ENCODE assay signal across 8 mouse cellular contexts in the genomic region with DNA sequence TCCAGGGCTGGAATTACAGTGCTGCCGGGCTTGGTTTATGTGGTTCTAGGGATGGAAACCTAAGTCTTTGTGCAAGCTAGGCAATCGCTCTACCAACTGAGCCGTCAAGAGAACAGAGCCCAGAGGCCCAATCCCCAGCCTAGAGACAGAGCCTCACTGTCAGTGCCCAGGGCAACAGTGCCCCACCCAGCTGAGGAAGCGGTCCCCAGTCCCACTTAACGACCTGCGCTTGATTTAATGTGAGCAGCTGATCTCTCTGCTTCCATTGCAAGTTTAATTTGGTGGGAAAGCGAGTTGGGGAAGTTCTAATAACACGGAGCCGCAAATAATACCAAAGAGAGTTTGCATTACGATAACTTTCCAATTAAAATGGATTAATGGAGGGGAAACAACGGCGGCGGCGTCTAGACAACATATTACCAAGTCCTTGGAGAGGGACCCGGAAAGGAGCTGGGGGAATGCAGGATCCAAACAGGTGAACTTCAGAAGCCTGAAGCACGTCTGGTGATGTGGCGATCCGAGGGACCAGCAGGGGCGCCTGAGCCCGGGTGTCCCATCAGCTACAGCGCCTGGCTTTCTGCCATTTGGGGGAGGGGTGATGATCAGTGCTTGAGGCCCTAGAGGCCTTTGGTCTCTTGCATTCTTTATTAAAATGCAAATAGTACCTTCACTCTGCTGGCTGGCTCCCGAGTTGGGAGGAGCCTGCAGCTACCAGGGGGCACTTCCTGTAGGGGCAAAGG. TPM values are rescaled to one million over a fixed set of nuclear protein-coding genes. Genes with fewer than 3 reads are reported as not detected.
DNase-seq lines count a peak whose midpoint lies in the region; ATAC-seq lines count a peak whose summit lies in the region.

No protein-coding gene starts in this region.

- no peak overlapping the region for H3K27ac ChIP-seq in kidney, embryonic 16.5 days (ENCODE audit: low read length)
- H3K27ac ChIP-seq in neural tube, embryonic 15.5 days (replicated peaks) = no peak overlapping the region; the same call in 1 of the 2 replicates

- H3K9me3 ChIP-seq in kidney, embryonic 16.5 days (ENCODE audit: low read length) = no peaks in the 10 kb centered on the region
- H3K9me3 ChIP-seq in neural tube, embryonic 15.5 days (replicated peaks) = no peaks in the 10 kb centered on the region

- no peak overlapping the region; the same call in 1 of the 2 replicates for H3K9ac ChIP-seq in kidney, embryonic 16.5 days (replicated peaks; ENCODE audit: low read length)
- no peak overlapping the region for H3K9ac ChIP-seq in neural tube, embryonic 15.5 days (replicated peaks)

- DNase-seq in adrenal gland, postnatal 14 days = peak; percentile 32
- no peak for DNase-seq in adrenal gland, adult 8-10 months
- DNase-seq in right cerebral cortex, postnatal 10 days (ENCODE audit: low spot score in 2 of 2) = peak; percentile 48 to 55
- no peak for DNase-seq in right cerebral cortex, adult 18-20 months
- no peak for DNase-seq in T-cell, adult 2 months (ENCODE audit: low spot score)
- DNase-seq in heart, adult 11 months = no peak

- H3K36me3 ChIP-seq in kidney, embryonic 16.5 days (ENCODE audit: insufficient read depth, low read length) = no peaks in the 10 kb centered on the region
- no peaks in the 10 kb centered on the region for H3K36me3 ChIP-seq in neural tube, embryonic 15.5 days

- peaks cover 26% of the 10 kb centered on the region for H3K4me1 ChIP-seq in kidney, embryonic 16.5 days (ENCODE audit: insufficient read depth, low read length)
- peaks cover 43% of the 10 kb centered on the region for H3K4me1 ChIP-seq in neural tube, embryonic 15.5 days

- no peaks in the 10 kb centered on the region for H3K27me3 ChIP-seq in kidney, embryonic 16.5 days (ENCODE audit: insufficient read depth, low read length)
- peaks cover 10% of the 10 kb centered on the region; the same call in 1 of the 2 replicates for H3K27me3 ChIP-seq in neural tube, embryonic 15.5 days (replicated peaks)

- no peak for ATAC-seq in kidney, embryonic 16.5 days (ENCODE audit: low FRiP score, low TSS enrichment)
- peak; percentile 67 for ATAC-seq in neural tube, embryonic 15.5 days (ENCODE audit: low FRiP score)

- 12% methylated on average over 22 of the region's 22 CpGs for WGBS in kidney, embryonic 16.5 days
- WGBS in neural tube, embryonic 15.5 days = 7% methylated on average over 22 of the region's 22 CpGs

- peak overlapping the region; percentile 3; the same call in 1 of the 2 replicates for H3K4me2 ChIP-seq in kidney, embryonic 16.5 days (replicated peaks; ENCODE audit: low read depth, low read length)
- H3K4me2 ChIP-seq in neural tube, embryonic 15.5 days = peak overlapping the region; percentile 11

- H3K4me3 ChIP-seq in kidney, embryonic 16.5 days (ENCODE audit: low read length) = no peak overlapping the region
- H3K4me3 ChIP-seq in neural tube, embryonic 15.5 days (replicated peaks) = no peak overlapping the region

RNA-seq across cellular contexts. Expression of gene Rplp1, which starts 36.8 kb away (rescaled TPM):
- 1,575 and 2,047 TPM in 2 replicates for total RNA-seq in adrenal gland, postnatal 14 days (2021)
- total RNA-seq in adrenal gland, adult 8-10 months (2022) = 1,000 to 10,000 TPM; 2,047 to 2,140 (median 2,121) TPM
- polyA plus RNA-seq in kidney, embryonic 16.5 days (2015; fragmentation: Nextera tagmentation; extraction: Ambion mirVana) = 1,273 and 1,285 TPM in 2 replicates
- polyA plus RNA-seq in neural tube, embryonic 15.5 days (2015; fragmentation: Nextera tagmentation; extraction: Ambion mirVana) = 998 and 1,098 TPM in 2 replicates

Comparison
In these comparisons a context has a peak if more than half of its experiments do, and no peak if none do; other contexts are left out.
1. DNase-seq: peak in adrenal gland, postnatal 14 days (single experiment) and right cerebral cortex, postnatal 10 days (2 of 2); none in adrenal gland, adult 8-10 months (single experiment), right cerebral cortex, adult 18-20 months (single experiment), T-cell, adult 2 months (single experiment) and heart, adult 11 months (single experiment).